Mouse (Mus musculus) embryonic fibroblast, embryonic 13.5 days (primary cell): ENCODE measurements around the gene Irf1.

Experiments
- CTCF ChIP-seq: IDR thresholded peaks from 2 replicates; pipeline ENCODE4 v1.5.1; 2011; ENCODE audit warnings: mild to moderate bottlenecking, control low read depth, low read length, moderate library complexity, borderline replicate concordance; ENCODE audit not compliant: insufficient read depth
- POLR2A ChIP-seq: IDR thresholded peaks from 2 replicates; pipeline ENCODE4 v1.6.1; 2011; ENCODE audit warnings: low read depth, mild to moderate bottlenecking, control low read depth, low read length, moderate library complexity

GRCm38 (mm10) chr11:53762426-53762825 is 7.4 kb upstream of the Irf1 start:
- TF ChIP-seq POLR2A (no peak), CTCF (no peak)
